Mouse (Mus musculus) erythroblast, embryonic 14.5 days (primary cell): Measurements from ENCODE around the gene Prap1.

ENCODE experiments used
- GATA1 ChIP-seq: IDR thresholded peaks from 2 replicates; pipeline ENCODE4 v1.6.1; 2012; ENCODE audit warnings: low read length, inconsistent platforms, mixed read lengths
- TAL1 ChIP-seq: IDR thresholded peaks from 3 replicates; pipeline ENCODE4 v1.6.1; 2012; ENCODE audit warnings: low read length, inconsistent platforms, mixed read lengths

GRCm38 (mm10) chr7:140126934-140127333 lies 33.7 kb downstream of the Prap1 start:
- no peak for TF ChIP-seq TAL1
- no peak for TF ChIP-seq GATA1
